Mouse (Mus musculus) liver, embryonic 14.5 days (tissue): ENCODE measurements around the gene Mapkapk5. TPM values are rescaled to one million over a fixed set of nuclear protein-coding genes. Genes with fewer than 3 reads are reported as not detected.

Experiments used
- ATAC-seq: fragments of 200-750 bp; cut with Nextera tagmentation; 2 replicates; pipeline ENCODE4 v1.8.0; 2017; ENCODE audit warnings: moderate number of reproducible peaks, mild to moderate bottlenecking, moderate library complexity; ENCODE audit not compliant: insufficient read depth
- DNase-seq, 3 experiments: peaks; one replicate each; pipeline ENCODE4 v3.0.0-alpha.2; 2012 to 2013; ENCODE audit warnings: low read depth in 3 of 3, low spot score in 3 of 3
- H3K27ac ChIP-seq: fragments of 300-500 bp; sonication (generic); 2 replicates; pipeline ENCODE4 v1.5.1; 2014; ENCODE audit warnings: moderate library complexity, mild to moderate bottlenecking, control low read depth, inconsistent platforms
- H3K27me3 ChIP-seq: fragments of 300-500 bp; sonication (generic); 2 replicates; pipeline ENCODE4 v1.6.1; 2014; ENCODE audit warnings: mild to moderate bottlenecking, low read length, moderate library complexity; ENCODE audit not compliant: control insufficient read depth, insufficient read depth
- H3K36me3 ChIP-seq: fragments of 300-500 bp; sonication (generic); replicated peaks from 2 replicates; pipeline ENCODE4 v1.6.1; 2014; ENCODE audit warnings: low read depth; ENCODE audit not compliant: control insufficient read depth, insufficient read depth
- H3K4me1 ChIP-seq, 2 experiments: fragments of 200-500 bp in 1 of 2; fragments of 300-500 bp in 1 of 2; sonication (generic) in 1 of 2; replicated peaks; 2 replicates each; pipeline ENCODE4 v1.6.1; 2012 to 2014; ENCODE audit warnings: antibody characterized with exemption in 1 of 2, inconsistent platforms in 1 of 2, low read length in 1 of 2; ENCODE audit not compliant: control insufficient read depth in 2 of 2, insufficient read depth in 2 of 2
- H3K4me2 ChIP-seq: fragments of 300-500 bp; sonication (generic); 2 replicates; pipeline ENCODE4 v1.6.1; 2014; ENCODE audit warnings: low read depth, mild to moderate bottlenecking, control low read depth, moderate library complexity
- H3K4me3 ChIP-seq, 2 experiments: fragments of 200-500 bp in 1 of 2; fragments of 300-500 bp in 1 of 2; sonication (generic) in 1 of 2; 2 replicates each; pipeline ENCODE4 v1.5.1; 2012 to 2014; ENCODE audit warnings: low read depth in 2 of 2, low read length in 2 of 2, mild to moderate bottlenecking in 2 of 2, control low read depth in 1 of 2, inconsistent platforms in 1 of 2, moderate library complexity in 1 of 2; ENCODE audit not compliant: insufficient read depth in 1 of 2
- H3K9ac ChIP-seq: fragments of 300-500 bp; sonication (generic); replicated peaks from 2 replicates; pipeline ENCODE4 v1.6.1; 2014; ENCODE audit warnings: mild to moderate bottlenecking, control low read depth, moderate library complexity
- H3K9me3 ChIP-seq: fragments of 300-500 bp; sonication (generic); 2 replicates; pipeline ENCODE4 v1.6.1; 2016; ENCODE audit warnings: low read length, mixed read lengths; ENCODE audit not compliant: control insufficient read depth
- CTCF ChIP-seq: IDR thresholded peaks from 2 replicates; pipeline ENCODE4 v1.5.1; 2016; ENCODE audit warnings: antibody characterized with exemption, low read depth, control low read depth
- EP300 ChIP-seq: IDR thresholded peaks from 2 replicates; pipeline ENCODE4 v1.6.1; 2016; ENCODE audit warnings: antibody characterized with exemption, low read depth
- WGBS: fragments of 180-500 bp; shearing (Covaris S2); extraction: QIAGEN DNeasy Blood & Tissue Kit; methylation state at CpG from one replicate; pipeline ENCODE4 v1.1.7; 2014; ENCODE audit not compliant: insufficient replicate concordance; 5-methylcytosine and 5-hydroxymethylcytosine counted together
- polyA plus RNA-seq, 2 experiments: library from polyadenylated mRNA; depleted of rRNA in 1 of 2; stranded (reverse) in 1 of 2; unstranded in 1 of 2; fragments of >200 nt; fragmentation: Nextera tagmentation in 1 of 2; extraction: Ambion mirVana in 1 of 2; gene quantifications; 2 replicates each; pipeline versions ENCODE4 v1.2.1 to v1.2.3; 2012 to 2014

Gene Mapkapk5
- polyA plus RNA-seq (2012; rRNA removed) (27.2 and 43.4 TPM in 2 replicates), polyA plus RNA-seq (2014; fragmentation: Nextera tagmentation; extraction: Ambion mirVana) (22.8 and 31.4 TPM in 2 replicates)

DNA sequence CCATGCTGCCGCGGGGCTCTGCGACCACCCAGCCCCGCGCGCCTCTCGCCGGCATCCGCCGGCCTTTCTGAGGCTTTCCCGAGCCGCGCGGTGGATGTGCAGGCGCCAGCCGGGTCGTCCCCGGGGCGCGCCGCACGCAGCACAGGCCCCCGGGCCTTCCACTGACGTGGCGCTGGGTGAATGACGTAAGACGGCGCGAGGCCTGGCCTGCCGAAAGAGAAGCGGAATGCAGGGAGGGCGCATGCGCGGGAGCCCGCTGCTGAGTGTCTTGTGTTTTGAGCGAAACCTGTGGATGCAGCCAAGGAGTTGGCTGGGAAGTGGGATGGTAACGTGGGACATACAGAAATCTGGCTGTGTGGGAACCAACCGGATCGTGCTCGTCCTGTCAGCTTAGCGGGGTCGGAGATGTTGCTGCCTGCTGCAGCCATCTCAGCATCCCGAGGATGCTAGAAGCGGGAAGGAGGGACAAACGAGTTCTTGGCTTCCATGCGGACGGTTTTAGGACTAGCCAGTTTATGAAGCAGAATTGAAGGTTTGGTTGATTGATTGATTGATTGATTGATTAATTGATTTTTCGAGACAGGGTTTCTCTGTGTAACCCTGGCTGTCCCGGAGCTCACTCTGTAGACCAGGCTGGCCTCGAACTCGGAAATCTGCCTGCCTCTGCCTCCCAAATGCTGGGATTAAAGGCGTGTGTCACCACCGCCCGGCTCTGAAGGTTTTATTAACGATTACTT, at the start of gene Mapkapk5:
Mapkapk5 (minus strand) TSS at position 113 of the 737 bp plus-strand sequence.
- Histone ChIP-seq H3K4me3 (peak within 1 kb of the TSS; percentile 79 to 97), H3K27me3 (no peaks in the 10 kb centered on the region), H3K36me3 (no peaks in the 10 kb centered on the region), H3K9me3 (no peaks in the 10 kb centered on the region), H3K27ac (peak within 1 kb of the TSS; percentile 72), H3K4me1 (peaks cover 22 to 25% of the 10 kb centered on the region in 2 experiments), H3K4me2 (peak within 1 kb of the TSS; percentile 80), H3K9ac (peak within 1 kb of the TSS; percentile 97)
- peak; percentile 89 to 91 (median 91) for DNase-seq
- TF ChIP-seq EP300 (no peak), CTCF (no peak)
- 2% methylated on average over 55 of the region's 55 CpGs for WGBS
- ATAC-seq, result peak; percentile 94

DNA sequence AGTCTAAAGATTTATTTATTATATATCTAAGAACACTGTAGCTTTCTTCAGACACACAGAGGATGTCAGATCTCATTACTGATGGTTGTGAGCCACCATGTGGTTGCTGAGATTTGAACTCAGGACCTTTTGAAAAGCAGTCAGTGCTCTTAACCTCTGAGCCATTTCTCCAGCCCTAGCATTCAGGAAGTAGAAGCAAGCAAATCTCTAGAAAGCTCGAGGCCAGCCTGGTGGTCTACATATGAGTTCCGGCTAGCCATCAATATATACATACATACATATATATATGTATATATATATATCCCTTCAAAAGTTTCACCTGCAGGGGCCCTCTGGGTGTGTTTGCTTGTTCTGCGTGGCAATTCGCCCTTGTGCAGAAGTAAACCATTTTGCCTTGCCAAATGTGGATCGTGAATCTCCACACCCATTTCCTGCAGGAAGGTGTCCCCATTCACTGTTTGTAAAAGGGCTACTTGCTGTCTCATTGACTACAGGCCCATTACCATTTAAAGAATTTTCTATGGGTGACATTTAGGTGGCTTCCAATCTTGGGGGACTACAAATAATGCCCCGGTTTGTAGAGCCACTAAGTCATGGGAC, 49.1 kb upstream of the Mapkapk5 start:
- Histone ChIP-seq H3K4me2 (peak overlapping the region; percentile 93), H3K27ac (no peak overlapping the region), H3K36me3 (no peaks in the 10 kb centered on the region), H3K4me1 (peaks cover 15 to 38% of the 10 kb centered on the region in 2 experiments), H3K27me3 (no peaks in the 10 kb centered on the region), H3K9ac (no peak overlapping the region; the same call in 1 of the 2 replicates), H3K9me3 (no peaks in the 10 kb centered on the region), H3K4me3 (no peak overlapping the region; a peak in 1 of 4 replicates)
- DNase-seq, result no peak
- WGBS, result 65% methylated on average over 6 of the region's 6 CpGs
- ATAC-seq, result no peak
- TF ChIP-seq CTCF (no peak), EP300 (no peak)

- ATAC-seq (peak; percentile 91), DNase-seq (peak; percentile 70 to 77 (median 77))
- Histone ChIP-seq H3K27ac (peak within 1 kb of the TSS; percentile 90), H3K9me3 (no peaks in the 10 kb centered on the region), H3K9ac (peak within 1 kb of the TSS; percentile 83), H3K4me2 (peak within 1 kb of the TSS; percentile 93), H3K4me3 (peak within 1 kb of the TSS; percentile 68 to 75), H3K4me1 (peaks cover 15 to 38% of the 10 kb centered on the region in 2 experiments), H3K36me3 (no peaks in the 10 kb centered on the region), H3K27me3 (no peaks in the 10 kb centered on the region)
- TF ChIP-seq CTCF (peak; percentile 59), EP300 (0 out of 2 replicates have a peak, but pooled peaks have one; percentile 12)
- WGBS, result 2% methylated on average over 47 of the region's 47 CpGs
These were observed 48.0 kb upstream of the Mapkapk5 start, which contains the start of gene Aldh2 for GRCm38 (mm10) chr5:121593451-121594401. Gene Aldh2 (minus strand): TSS chr5:121593824.

DNA sequence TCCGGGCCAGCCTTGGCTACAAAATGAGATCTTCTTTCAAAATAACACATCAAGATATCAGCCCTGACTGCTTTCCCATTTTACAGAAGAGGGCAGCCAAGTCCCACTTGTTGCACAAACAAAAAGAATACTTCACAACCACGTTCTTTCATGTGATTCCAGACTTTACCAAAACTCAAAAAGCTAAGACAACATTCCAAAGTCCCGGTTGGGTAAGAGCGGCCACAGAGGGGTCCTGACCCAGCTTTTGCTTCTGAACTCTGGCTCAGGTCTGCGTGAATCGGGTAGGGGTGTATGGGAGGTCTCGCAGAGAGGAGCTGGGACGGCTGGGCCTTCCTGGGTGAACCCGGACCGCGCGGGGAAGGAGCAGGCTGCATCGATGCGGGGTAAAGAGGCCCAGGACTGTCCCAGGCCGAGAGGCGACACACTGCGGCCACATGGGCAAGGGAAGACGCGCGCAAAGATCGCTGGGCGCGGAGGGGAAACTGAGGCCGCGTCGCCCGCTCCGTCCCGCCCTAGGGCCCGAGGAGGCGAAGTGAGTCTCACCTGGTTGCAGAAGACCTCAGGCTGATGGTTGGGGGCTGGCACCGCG, 47.2 kb upstream of the Mapkapk5 start:
- no peak for DNase-seq
- no peaks in the 10 kb centered on the region for H3K9me3 ChIP-seq
- peak; percentile 21 for ATAC-seq
- H3K4me1 ChIP-seq, result peaks cover 15 to 40% of the 10 kb centered on the region in 2 experiments
- H3K27ac ChIP-seq, result peak overlapping the region; percentile 47; the same call in 1 of the 2 replicates
- no peaks in the 10 kb centered on the region for H3K27me3 ChIP-seq
- H3K36me3 ChIP-seq, result no peaks in the 10 kb centered on the region
- peak overlapping the region; percentile 68 to 75 for H3K4me3 ChIP-seq
- TF ChIP-seq CTCF, result no peak
- no peak for TF ChIP-seq EP300
- H3K9ac ChIP-seq, result peak overlapping the region; percentile 83
- 4% methylated on average over 33 of the region's 33 CpGs for WGBS
- H3K4me2 ChIP-seq, result peak overlapping the region; percentile 93
